Comparison of ENCODE assay signal across 13 mouse cellular contexts in genomic region chrX:12366801-12367200, GRCm38 (mm10).
"Had no signal": no experiment of that assay in that cellular context is flagged by ENCODE, and none has a peak within 500 bp of the region (broad histone marks: within the 10 kb centered on the region; RNA-seq: fewer than 3 reads in every experiment).

No protein-coding gene starts in this region.

- H3K4me2 ChIP-seq: limb, embryonic 12.5 days; neural tube, embryonic 12.5 days had no signal

- DNase-seq: kidney, postnatal 36 days; layer of hippocampus, adult 9-11 months; layer of hippocampus, postnatal 36 days; lung, adult 2 months; midbrain, embryonic 14.5 days; thymus, postnatal 4 days had no signal

- H3K4me1 ChIP-seq: limb, embryonic 12.5 days; midbrain, embryonic 10.5 days; neural tube, embryonic 12.5 days had no signal

- H3K27me3 ChIP-seq: neural tube, embryonic 12.5 days had no signal

- H3K4me3 ChIP-seq: limb, embryonic 12.5 days; midbrain, embryonic 10.5 days; myocyte; neural tube, embryonic 12.5 days had no signal

- H3K9ac ChIP-seq: limb, embryonic 12.5 days; liver, embryonic 14.5 days; neural tube, embryonic 12.5 days had no signal

- H3K36me3 ChIP-seq: limb, embryonic 12.5 days; midbrain, embryonic 10.5 days; neural tube, embryonic 12.5 days had no signal

- H3K27ac ChIP-seq: kidney, postnatal 0 days; limb, embryonic 12.5 days; liver, embryonic 14.5 days; midbrain, embryonic 10.5 days; neural tube, embryonic 12.5 days; stomach, postnatal 0 days had no signal

- H3K9me3 ChIP-seq: limb, embryonic 12.5 days; midbrain, embryonic 10.5 days; neural tube, embryonic 12.5 days had no signal
